Mouse (Mus musculus) ES-E14 (cell line): ENCODE results near the gene Fndc1. TPM values are rescaled to one million over a fixed set of nuclear protein-coding genes. Genes with fewer than 3 reads are reported as not detected.
A peak's percentile ranks its signal among the peaks of the same experiment; 100 is the strongest.

Experiments
- DNase-seq: peaks from one replicate; pipeline ENCODE4 v3.0.0-alpha.2; 2013; ENCODE audit warnings: low read depth, low spot score
- H3K27ac ChIP-seq: 2 replicates; pipeline ENCODE4 v1.5.1; 2012; ENCODE audit warnings: low read depth, mild to moderate bottlenecking, low read length, moderate library complexity, mixed read lengths; ENCODE audit not compliant: poor library complexity, insufficient read depth, severe bottlenecking
- H3K36me3 ChIP-seq: 2 replicates; pipeline ENCODE4 v1.6.1; 2012; ENCODE audit warnings: mild to moderate bottlenecking, low read length, moderate library complexity, mixed read lengths; ENCODE audit not compliant: control insufficient read depth, poor library complexity, insufficient read depth, severe bottlenecking
- H3K4me1 ChIP-seq, 2 experiments: fragments of 150-350 bp in 1 of 2; sonication (generic) in 1 of 2; 2 replicates each; pipeline ENCODE4 v1.6.1; 2012; ENCODE audit warnings: low read length in 2 of 2, mild to moderate bottlenecking in 1 of 2, mixed read lengths in 1 of 2; ENCODE audit not compliant: control insufficient read depth in 2 of 2, insufficient read depth in 2 of 2, poor library complexity in 1 of 2
- H3K4me3 ChIP-seq, 2 experiments: fragments of 150-350 bp in 1 of 2; sonication (generic) in 1 of 2; 2 replicates each; pipeline ENCODE4 v1.5.1; 2012; ENCODE audit warnings: low read length in 2 of 2, low read depth in 1 of 2, mild to moderate bottlenecking in 1 of 2, mixed read lengths in 1 of 2; ENCODE audit not compliant: insufficient read depth in 1 of 2, poor library complexity in 1 of 2, severe bottlenecking in 1 of 2
- H3K9ac ChIP-seq: 2 replicates; pipeline ENCODE4 v1.6.1; 2012; ENCODE audit warnings: low read depth, mild to moderate bottlenecking, low read length, mixed read lengths; ENCODE audit not compliant: poor library complexity, insufficient read depth, severe bottlenecking
- H3K9me3 ChIP-seq: fragments of 150-350 bp; sonication (generic); 2 replicates; pipeline ENCODE4 v1.6.1; 2012; ENCODE audit warnings: low read depth, mild to moderate bottlenecking, low read length; ENCODE audit not compliant: control insufficient read depth, insufficient read depth
- CHD2 ChIP-seq: IDR thresholded peaks from 2 replicates; pipeline ENCODE4 v1.6.1; 2014; ENCODE audit warnings: mild to moderate bottlenecking, low read depth, low read length, inconsistent platforms
- HCFC1 ChIP-seq: IDR thresholded peaks from 2 replicates; pipeline ENCODE4 v1.6.1; 2012; ENCODE audit warnings: low read length, inconsistent platforms, borderline replicate concordance; ENCODE audit not compliant: insufficient read depth
- MAFK ChIP-seq: IDR thresholded peaks from 2 replicates; pipeline ENCODE4 v1.6.1; 2014; ENCODE audit warnings: mild to moderate bottlenecking, low read depth, low read length, inconsistent platforms; ENCODE audit not compliant: insufficient read depth
- ZC3H11A ChIP-seq: IDR thresholded peaks from 2 replicates; pipeline ENCODE4 v1.6.1; 2012; ENCODE audit warnings: low read depth, mild to moderate bottlenecking, inconsistent platforms, low read length, borderline replicate concordance
- ZNF384 ChIP-seq: IDR thresholded peaks from 2 replicates; pipeline ENCODE4 v1.6.1; 2012; ENCODE audit warnings: low read depth, low read length, inconsistent platforms
- in situ Hi-C, 2 experiments: fragments of 600-800 bp; cut with MboI; formaldehyde crosslinking; loops; one replicate each; pipeline ENCODE4 v1.15.1; 2025; ENCODE audit warnings: low sequenced_read_pairs in 2 of 2, inconsistent platforms in 1 of 2; ENCODE audit not compliant: unreplicated experiment in 2 of 2
- total RNA-seq: library from RNA; depleted of rRNA; stranded (reverse); fragments of 300-350 nt; gene quantifications from 2 replicates; pipeline ENCODE4 v1.2.3, GENCODE M21; 2012

The Fndc1 gene
- total RNA-seq, 1 experiment, result 1.3 TPM

- in situ Hi-C loops, result no loop called here
- H3K9ac ChIP-seq, result no peak overlapping the region
- H3K4me1 ChIP-seq, result no peaks in the 10 kb centered on the region
- H3K27ac ChIP-seq, result no peak overlapping the region
- DNase-seq, result no peak
- H3K9me3 ChIP-seq, result no peaks in the 10 kb centered on the region
- no peak for TF ChIP-seq ZC3H11A
- no peak for TF ChIP-seq CHD2
- TF ChIP-seq HCFC1, result no peak
- no peak for TF ChIP-seq MAFK
- no peak overlapping the region for H3K4me3 ChIP-seq
- H3K36me3 ChIP-seq, result no peaks in the 10 kb centered on the region
Observed at GRCm38 (mm10) chr17:7744976-7745375, 82.1 kb downstream of the Fndc1 start.

- peak; percentile 47 for DNase-seq
- in situ Hi-C loops, result no loop called here
- Histone ChIP-seq H3K4me1 (no peaks in the 10 kb centered on the region), H3K4me3 (no peak overlapping the region), H3K9me3 (no peaks in the 10 kb centered on the region), H3K36me3 (no peaks in the 10 kb centered on the region), H3K27ac (no peak overlapping the region), H3K9ac (no peak overlapping the region)
- TF ChIP-seq CHD2 (no peak), ZC3H11A (no peak), MAFK (no peak), ZNF384 (no peak), HCFC1 (no peak)
Observed at GRCm38 (mm10) chr17:7740988-7741387, 86.1 kb downstream of the Fndc1 start.

GRCm38 (mm10) chr17:7722991-7723390 lies 104.1 kb downstream of the Fndc1 start:
- H3K4me1 ChIP-seq, result no peaks in the 10 kb centered on the region
- H3K4me3 ChIP-seq, result no peak overlapping the region
- TF ChIP-seq MAFK, result no peak
- TF ChIP-seq ZC3H11A, result no peak
- TF ChIP-seq ZNF384, result no peak
- no peak for TF ChIP-seq HCFC1
- no peaks in the 10 kb centered on the region for H3K9me3 ChIP-seq
- in situ Hi-C loops, result no loop called here
- no peak overlapping the region for H3K27ac ChIP-seq
- no peak overlapping the region for H3K9ac ChIP-seq
- no peak for DNase-seq
- H3K36me3 ChIP-seq, result no peaks in the 10 kb centered on the region

GRCm38 (mm10) chr17:7718886-7719285 lies 108.2 kb downstream of the Fndc1 start:
- in situ Hi-C loops, result no loop called here
- no peak for TF ChIP-seq ZNF384
- TF ChIP-seq ZC3H11A, result no peak
- no peak for TF ChIP-seq HCFC1
- TF ChIP-seq MAFK, result no peak
- no peak for TF ChIP-seq CHD2
- Histone ChIP-seq H3K27ac (no peak overlapping the region), H3K36me3 (no peaks in the 10 kb centered on the region), H3K4me1 (no peaks in the 10 kb centered on the region), H3K9ac (no peak overlapping the region), H3K4me3 (no peak overlapping the region), H3K9me3 (no peaks in the 10 kb centered on the region)
- no peak for DNase-seq

GRCm38 (mm10) chr17:7717945-7718344 lies 109.2 kb downstream of the Fndc1 start:
- no peak for TF ChIP-seq HCFC1
- no peak for TF ChIP-seq ZC3H11A
- TF ChIP-seq CHD2, result no peak
- TF ChIP-seq MAFK, result no peak
- no peak for TF ChIP-seq ZNF384
- Histone ChIP-seq H3K9ac (no peak overlapping the region), H3K4me1 (no peaks in the 10 kb centered on the region), H3K9me3 (no peaks in the 10 kb centered on the region), H3K27ac (no peak overlapping the region), H3K36me3 (no peaks in the 10 kb centered on the region), H3K4me3 (no peak overlapping the region)
- no peak for DNase-seq
- in situ Hi-C loops, result no loop called here
